Mouse (Mus musculus) gastrocnemius, postnatal 10 days (tissue): ENCODE measurements around the gene Rnf8. TPM values are rescaled to one million over a fixed set of nuclear protein-coding genes. Genes with fewer than 3 reads are reported as not detected.
"Not testable (repeated sequence)": the region's sequence is repeated elsewhere in the genome, so short reads cannot be mapped to it uniquely, and the experiment has no call there.

ENCODE experiments used
- DNase-seq: peaks from one replicate; pipeline ENCODE4 v3.0.0; 2021; ENCODE audit warnings: mixed read lengths
- long read RNA-seq, 2 experiments: library from polyadenylated mRNA; stranded (forward); transcript quantifications; one replicate each; pipeline ENCODE4 v2.0.0; 2021
- total RNA-seq, 2 experiments: library from RNA; stranded (reverse); gene quantifications; 2 replicates each; pipeline ENCODE4 v1.2.3; 2021

The Rnf8 gene
- total RNA-seq = 10 to 100 TPM; 27.2 to 29.1 TPM
- long read RNA-seq, experiment 1, full-length matches to known transcripts = 92 of 95 reads
- long read RNA-seq, experiment 1, partial matches to known transcripts = 1 of 95 reads
- long read RNA-seq, experiment 1, other reads (novel, unspliced or antisense) = 2 of 95 reads
- long read RNA-seq, experiment 2, full-length matches to known transcripts = 76 of 81 reads
- long read RNA-seq, experiment 2, partial matches to known transcripts = 2 of 81 reads
- long read RNA-seq, experiment 2, other reads (novel, unspliced or antisense) = 3 of 81 reads

DNA sequence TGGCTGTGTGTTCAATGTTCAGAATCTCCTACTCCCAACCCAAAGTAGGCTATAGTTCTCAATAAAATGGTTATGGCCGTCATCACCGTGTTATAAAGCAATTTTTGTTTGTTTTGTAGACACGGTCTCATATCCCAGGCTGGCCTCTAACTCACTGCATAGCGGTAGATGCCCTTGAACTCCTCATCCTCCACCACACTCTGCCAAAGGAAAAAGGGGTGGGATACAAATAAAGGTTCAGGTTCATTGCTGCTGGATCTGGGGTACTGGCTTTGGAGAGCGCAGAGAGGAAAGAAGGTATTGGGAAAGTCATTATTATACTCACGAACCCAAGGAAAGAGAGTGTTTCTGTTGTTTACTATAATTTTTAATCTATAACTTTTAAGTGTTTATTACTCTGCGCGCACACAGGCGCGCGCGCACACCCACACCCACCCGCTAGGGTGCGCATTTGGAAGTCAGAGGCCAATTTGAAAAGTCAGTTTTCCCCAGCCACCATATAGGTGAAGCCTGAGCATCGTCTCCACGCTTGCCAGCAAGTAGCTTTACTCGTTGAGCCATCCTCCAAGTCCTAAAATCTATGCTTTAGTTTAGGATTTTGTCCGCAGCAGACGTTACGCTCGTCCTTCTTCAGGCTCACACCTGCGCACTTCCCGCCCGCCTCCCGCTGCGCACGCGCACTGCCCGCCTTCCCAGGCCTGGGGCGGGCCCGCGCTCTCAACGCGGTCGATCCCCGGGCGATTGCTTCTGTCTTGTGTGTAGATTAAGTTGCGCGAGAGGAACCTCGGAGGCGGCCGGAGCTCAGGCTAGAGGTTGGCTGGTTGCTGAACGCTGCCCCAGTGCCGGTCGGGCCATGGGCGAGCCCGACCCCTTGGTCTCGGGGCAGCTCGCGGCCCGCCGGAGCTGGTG is at the start of gene Rnf8, which contains the start of gene Gm28043:
Rnf8 (plus strand) TSS at position 676 of the 909 bp plus-strand sequence.
Gm28043 (plus strand) TSS at position 762 of the 909 bp plus-strand sequence.
- DNase-seq = peak; percentile 95

DNA sequence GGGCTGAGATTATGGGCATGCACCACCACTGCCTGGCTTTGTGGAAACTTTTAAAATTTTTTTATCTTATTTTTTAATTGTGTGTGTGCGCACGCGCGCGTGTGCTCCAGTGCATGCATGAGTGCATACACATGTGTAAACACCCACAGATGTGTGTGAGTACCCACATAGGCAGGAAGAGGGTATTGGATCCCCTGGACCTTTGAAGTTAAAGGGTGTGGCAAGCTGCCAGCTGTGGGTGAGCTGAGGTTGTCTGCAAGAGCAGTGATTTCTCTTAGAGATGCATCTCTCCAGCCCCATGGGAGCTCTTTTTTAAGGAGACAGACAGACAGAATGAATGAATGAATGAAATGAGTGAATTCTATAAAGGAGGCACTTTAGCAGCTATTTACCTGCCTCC is 49.1 kb upstream of the Rnf8 start:
- DNase-seq = no peak

DNA sequence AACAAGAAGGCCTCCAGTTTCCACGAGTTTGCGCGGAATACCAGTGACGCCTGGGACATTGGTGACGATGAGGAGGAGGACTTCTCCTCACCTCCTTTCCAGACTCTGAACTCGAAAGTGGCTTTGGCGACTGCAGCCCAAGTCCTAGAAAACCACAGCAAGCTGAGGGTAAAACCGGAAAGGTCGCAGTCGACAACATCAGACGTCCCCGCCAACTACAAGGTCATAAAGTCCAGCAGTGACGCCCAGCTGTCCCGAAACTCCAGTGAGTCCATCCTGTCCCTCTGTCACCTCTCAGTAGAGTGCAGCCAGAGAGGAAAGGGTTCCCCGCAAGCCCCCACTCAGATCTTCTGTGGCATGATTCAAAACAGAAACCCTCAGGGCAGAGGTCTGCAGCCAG is 46.2 kb upstream of the Rnf8 start:
- DNase-seq = no peak

DNA sequence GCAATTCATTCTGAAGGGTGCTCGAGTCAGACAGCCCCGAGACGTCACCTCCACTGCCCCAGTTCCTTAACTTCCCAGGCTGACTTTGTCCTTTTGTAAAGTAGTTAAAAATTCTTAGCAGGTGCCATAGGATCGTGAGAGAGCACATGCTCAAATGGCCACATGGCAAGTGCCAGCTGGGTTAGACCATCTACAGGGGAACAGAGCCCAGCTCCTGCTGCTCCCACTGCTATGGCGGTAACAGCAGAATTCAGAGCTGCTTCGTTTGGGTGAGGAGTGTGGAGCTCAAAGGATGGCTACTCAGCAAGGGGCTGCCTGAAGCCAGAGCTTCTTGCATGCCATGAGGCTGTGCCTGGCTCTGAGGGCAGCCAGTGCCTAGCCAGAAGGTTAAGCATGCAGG is 44.8 kb upstream of the Rnf8 start:
- DNase-seq = no peak

DNA sequence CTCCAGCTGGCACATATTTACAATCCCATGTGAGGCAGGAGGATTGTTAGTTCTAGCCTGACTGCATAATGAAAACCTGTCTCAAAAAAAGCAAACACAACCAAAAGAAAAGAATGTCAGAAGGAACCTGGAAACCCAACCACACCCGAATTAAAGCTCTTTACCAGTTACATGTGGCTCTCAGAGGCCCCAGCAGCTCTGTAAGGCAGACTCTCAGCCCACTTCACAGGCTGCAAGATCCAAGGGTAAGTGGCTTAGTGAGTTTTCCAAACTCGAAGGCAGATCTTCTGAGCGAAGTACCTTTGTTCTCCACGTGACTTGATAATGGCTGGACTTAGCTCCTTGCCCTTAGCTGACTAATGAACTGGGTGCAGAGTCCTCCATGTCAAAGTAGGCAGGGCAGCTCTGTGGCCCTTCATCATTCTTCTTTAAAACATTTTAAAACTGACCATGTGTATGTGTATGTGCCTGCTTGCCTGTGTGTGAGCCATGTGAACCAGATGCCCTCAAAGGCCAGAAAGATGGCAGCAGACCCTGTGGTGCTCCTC is 34.9 kb upstream of the Rnf8 start:
- DNase-seq = no peak

DNA sequence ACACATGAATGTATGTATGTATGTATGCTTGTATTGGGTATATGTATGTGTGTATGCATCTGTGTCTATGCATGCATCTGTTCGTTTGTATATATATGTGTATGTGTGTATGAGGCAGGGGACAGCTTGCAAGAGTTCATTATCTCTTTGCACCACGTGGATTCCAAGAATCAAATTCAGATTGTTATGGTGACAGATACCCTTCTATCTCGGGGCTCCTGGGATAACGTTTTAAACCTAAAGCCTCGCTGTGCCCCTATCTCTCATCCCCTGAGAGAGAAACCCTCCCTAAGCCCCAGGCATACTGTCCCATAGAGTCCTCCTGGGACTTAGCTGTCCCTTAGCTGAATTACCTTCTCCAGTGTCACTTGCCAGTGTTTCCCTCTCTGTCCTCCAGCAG is 31.0 kb upstream of the Rnf8 start:
- no peak for DNase-seq

DNA sequence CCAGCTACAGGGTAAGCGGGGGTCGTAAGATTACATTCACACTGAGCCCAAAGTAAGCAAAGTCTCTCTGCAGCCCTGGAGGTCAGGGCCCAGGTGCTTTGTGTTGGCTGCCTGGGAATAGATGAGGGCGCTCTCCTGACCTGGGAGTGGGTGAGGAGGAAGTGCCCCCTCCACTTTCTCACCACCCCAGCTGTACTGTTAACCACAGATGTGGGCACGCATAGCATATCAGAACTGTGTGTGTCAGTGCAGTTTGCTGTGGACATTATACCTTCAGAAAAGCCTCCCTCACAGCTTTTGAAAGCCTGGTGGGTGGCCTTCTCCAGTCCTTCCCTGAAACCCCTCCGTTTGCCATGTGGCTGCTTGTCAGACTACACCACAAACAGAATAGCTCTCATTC is 30.3 kb upstream of the Rnf8 start:
- DNase-seq = no peak

DNA sequence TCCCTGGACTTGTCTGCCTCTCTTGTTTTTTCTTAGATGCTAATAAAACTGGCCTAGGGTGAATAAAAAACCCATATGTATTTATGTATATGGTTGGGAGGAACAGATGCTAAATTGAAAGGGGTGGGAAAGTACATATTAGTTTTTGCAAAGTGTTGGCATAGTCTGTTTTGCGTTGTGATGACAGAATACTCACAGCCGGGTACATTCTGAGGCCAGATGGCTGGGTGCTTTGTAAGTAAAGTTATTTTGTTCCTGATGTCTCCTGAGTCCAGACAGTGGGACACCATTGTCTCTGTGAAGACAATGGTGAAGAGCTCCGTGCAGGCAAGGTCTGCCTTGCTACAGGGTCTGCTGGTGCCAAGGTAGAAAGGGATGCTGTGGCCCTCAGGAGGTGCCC is 29.9 kb upstream of the Rnf8 start:
- DNase-seq = no peak

DNA sequence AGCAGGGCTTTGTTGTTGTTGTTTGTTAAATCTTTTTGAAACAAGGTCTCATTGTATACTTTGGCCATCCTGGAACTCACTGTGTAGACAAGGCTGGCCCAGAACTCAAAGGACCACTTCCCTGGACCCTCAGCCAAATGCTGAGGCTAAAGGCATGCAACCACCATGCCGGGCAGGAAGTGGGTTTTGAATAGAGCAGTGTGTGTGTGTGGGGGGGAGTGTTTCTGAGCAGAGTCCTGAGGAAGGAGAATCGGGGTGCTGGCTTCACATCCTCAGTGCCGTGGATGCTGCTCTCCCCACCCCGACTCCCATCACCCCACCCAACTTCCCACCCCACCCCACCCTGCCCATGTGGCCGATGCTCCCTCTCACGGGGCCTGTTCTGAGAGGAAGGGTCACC is 29.1 kb upstream of the Rnf8 start:
- no peak for DNase-seq

DNA sequence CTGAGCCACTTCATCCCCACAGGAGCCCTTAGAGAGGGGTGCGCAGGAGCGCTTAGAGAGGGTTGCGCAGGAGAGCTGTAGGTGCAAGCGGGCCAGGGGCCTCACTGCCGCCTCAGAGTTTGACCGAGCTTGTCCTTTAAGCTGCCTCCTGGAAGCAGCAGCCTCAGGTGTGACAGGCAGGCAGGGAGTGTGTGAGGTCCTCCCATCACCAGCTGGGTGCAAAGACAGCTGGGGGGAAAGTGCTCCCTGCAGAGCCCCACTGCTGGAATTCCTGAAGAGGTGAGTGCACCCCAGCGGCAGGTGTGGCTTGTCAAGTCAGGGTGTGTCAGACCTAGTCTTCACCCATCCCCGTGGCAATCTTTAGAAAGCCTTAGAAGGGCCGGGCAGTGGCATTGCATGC is 27.7 kb upstream of the Rnf8 start:
- DNase-seq = no peak

DNA sequence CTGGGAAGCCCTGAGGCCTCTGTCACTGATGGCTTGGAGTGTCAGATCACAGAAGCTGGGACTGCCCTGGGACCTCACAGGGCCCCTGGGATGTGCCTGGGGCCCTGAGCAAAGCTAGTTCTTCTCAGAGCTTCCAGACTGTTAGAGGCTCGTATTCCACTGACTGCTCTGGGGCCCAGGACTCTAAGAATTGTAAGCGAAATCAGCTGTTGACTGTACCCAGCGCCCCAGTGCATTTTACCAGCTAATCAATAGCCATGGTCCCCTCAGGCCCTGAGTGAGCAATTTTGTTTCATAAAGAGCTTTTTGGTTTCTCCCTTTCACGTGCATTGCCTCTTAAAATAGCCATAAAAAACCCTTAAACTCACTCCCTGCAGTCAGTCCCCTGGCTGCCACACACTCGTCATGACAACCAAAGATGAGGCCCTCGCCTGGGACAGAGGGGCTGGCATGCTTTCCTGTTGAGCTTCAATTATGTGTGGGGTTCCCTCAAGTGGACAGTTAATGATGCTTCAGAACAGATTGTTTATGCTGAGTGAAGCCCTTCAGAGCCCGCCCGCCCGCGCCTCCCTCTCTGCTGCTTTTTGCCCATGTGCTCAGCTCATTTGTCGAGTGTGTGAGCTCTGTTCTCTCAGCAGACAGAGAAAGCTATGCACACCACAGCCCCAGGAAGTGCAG is 25.2 kb upstream of the Rnf8 start:
- DNase-seq = no peak

DNA sequence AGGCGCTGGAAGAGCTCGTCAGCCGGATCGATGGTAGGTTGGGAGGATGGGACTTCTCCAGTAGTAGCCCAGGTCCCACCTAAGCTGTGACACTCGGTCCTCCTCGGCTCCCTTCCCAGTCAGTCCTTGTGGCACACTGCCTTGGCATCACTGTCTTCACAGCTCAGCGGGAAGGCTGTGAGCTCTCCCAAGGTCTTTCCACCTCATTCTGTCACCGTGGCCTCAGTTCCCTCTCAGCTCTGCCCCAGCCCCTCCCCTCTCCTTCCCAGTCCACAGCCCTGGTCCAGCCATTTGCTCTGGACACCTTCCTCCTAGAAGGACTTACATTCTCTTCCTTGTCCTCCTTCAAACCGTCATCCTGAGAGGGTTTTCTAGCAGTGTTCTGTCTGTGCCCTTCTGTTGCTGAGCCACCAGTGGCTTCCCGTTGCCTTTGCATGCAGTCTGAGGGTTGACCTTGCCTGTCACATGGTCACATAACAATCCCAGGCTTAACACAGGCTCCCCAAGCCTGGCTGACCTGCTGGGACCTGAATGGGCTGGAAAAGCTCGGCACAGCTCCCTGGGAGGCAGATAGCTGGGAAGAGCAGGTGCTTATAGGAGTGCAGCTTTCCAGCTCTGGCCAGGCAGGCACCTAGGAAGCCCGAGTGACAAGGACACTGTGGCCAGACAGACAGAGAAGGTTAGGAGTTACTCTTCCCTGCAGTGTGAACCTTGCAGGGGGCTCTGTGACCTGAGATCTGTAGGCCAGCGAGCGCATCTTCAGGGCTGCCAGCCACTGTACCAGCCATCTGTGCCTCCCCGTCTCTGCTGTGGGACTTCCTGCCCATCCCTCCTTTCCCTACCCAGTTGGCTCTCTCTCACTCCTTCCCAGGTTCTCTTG is 18.5 kb upstream of the Rnf8 start:
- DNase-seq = no peak

DNA sequence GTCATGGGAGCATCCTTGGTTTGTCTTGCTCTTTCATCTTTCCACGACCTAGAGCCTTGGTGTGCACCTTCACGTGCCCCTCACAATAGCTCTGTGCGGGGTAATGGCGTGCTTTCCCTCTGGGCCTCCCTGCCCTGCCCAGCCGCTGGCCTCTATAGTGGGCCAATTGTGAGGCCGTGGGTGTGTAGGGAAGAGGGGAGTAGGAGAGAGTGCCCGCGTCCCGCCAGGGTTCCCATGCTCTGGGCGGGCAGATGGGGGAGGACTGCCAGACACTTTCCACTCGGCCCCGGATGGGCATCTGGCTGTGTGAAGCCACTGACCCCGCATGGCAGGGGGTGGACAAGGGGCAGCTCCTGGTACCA is 17.8 kb upstream of the Rnf8 start:
- no peak for DNase-seq

DNA sequence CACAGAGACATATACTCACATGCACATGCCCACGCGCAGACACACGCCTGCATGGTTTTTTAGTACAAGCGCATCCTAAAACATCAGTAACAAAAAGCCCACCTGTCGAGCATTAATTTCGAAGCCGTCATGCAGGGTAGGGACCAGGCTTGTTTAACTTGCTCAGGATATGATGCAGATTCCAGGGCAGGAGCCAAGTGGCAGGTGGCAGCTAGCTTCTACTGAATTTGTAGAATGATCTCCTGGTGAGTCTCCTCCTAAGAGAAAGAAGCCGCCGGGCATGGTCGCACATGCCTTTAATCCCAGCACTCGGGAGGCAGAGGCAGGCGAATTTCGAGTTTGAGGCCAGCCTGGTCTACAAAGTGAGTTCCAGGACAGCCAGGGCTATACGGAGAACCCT is 15.5 kb upstream of the Rnf8 start:
- DNase-seq = no peak

DNA sequence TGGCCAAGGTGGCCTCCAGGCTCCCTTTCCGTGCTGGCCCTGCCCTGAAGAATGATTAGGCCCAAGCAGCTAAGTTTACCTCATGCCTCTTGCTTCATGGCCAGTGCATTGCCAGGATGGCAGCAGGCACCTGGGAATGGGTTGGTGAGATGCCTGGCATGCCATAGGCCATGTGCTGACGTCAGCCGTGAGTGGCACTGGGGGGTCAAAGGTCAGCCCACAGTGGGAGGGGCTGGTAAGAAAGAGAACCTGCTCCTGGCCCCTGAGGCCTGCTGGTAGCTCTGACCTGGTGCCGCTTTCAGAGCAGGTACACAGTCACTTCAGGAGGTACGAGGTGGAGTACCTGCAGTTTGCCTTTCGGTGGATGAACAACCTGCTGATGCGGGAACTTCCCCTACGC is 15.1 kb upstream of the Rnf8 start:
- no peak for DNase-seq

DNA sequence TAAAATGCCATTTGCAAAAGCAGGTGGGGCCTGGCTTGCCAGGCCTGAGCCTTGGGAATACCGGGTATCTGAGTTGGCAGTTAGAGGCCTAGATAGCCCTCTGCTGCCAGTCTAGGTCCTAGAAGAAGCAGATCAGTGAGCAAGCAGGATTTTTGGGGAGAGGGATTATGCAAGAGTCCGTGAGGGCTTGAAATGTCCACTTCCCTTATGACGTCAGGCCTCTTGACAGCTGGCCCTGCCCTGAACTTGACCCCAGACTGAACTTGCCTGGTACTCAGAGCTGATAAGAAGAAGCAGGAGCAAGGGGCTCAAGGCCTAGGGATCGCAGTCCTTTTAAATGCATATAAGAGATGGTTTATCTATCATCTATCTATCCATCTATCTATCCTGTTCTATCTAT is 13.2 kb upstream of the Rnf8 start:
- no peak for DNase-seq

DNA sequence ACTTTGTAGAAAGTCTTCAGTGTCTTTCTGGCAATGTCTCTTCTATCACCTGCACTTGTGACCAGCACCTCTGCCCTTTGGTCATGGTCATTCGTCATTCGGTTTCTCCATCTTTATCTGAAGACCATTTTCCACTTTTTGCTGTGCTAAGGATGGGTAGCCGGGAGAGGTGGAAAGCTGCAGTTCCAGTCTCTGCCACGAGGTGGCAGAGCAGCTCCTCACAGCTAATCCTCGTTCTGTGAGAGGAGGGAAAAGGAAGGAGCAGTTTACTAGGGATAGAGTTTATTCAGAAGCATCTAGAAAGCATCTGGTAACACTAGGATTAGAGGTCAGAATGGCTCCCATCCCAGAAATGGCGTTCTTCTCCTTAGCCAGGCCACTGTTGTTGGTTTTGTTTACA is 11.3 kb upstream of the Rnf8 start:
- DNase-seq = peak; percentile 89

DNA sequence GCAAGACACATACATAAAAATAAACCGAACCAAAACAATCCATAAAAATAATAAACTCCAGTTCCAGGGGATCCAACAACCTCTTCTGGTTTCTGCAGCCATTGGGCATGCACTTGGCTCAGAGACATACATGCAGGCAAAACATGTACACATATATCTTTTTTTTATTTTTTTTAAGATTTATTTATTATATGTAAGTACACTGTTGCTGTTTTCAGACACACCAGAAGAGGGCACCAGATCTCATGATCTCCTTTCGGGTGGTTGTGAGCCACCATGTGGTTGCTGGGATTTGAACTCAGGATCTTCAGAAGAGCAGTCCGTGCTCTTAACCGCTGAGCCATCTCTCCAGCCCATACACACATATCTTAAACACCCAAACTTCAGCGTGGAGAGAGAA is 1.1 kb upstream of the Rnf8 start:
- not testable (repeated sequence) for DNase-seq

DNA sequence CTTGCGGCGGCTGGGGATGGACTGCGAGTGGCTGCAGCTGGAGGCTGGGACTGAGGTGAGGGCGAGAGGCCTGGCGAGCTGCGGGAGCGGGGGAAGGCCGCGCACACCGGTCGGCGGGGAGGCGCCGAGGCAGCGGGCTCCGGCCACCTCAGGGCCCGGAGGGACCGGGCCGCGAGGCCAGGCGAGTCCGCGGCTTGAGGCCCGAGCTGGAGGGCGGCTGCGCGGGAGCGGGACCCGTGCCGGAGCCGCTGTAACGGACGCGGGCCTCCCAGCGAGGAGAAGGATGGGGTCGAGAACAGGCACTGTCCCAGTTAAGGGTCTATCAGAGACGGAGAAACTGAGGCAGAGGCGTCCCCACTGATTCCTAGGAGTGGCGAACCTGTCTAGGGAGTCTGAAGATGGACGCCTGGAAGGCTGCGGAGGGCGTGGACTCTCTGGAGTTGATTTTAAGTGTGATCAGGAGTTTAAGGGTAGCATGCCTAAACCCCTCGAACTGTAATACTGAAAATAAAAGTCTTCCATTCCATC is 498 bp downstream of the Rnf8 start:
- DNase-seq = no peak

DNA sequence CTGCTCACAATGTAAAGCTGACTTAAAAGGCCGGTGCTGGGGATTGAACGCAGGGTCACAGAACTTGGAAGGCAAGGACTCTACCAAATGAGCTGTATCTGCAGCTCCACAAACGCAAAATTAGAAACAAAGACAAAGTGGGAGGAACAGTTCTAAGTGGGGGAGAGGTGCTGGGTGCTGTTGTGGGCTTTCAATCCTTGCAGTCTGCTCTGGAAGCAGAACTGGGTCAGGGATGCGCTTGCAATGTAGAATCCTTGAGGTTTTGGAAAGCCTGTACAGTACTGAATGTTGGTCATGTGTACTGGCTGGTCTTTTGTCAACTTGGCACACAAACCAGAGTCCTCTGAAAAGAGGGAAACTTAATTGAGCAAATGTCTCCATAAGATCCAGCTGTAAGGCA is 1.0 kb downstream of the Rnf8 start:
- no peak for DNase-seq

DNA sequence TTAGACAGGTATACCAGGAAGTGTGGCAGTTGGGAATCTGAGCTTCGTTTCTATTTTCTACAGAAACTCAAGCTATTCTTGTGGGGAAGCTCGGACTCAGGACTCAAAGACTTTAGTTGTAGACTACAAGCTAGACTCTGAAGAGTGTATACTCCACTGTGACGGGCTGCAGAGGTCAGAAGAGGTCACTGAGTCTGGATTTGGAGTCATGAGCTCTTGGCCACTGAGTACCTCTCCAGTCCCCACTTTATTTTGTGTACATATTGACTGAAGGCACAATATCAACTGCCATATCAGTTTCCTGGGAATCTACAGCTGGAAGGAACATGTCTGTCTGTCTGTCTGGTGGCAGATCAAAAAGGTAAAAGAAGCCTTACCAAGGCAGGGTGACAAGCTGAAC is 4.6 kb downstream of the Rnf8 start:
- DNase-seq = no peak

DNA sequence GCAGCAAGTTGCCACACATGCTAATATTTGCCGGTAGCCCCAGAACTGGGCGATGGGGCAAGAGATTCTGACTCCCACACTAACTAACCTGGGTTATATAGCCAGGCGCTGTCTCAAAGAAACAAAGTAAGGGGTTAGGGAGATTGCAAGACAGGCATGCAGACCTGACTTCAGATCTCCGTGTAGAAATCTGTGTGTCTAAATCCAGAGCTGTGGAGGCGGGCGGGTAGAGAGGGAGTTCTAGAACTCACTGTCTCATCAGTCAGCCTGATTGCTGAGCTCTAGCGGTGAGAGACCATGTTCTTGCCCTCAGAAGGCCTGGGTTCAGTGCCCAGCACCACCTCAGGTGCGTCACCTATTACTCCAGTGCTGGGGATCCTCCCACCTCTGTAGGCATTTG is 8.9 kb downstream of the Rnf8 start:
- DNase-seq = no peak
